Mouse (Mus musculus) limb, embryonic 12.5 days (tissue): Measurements from ENCODE around the gene Sec14l3. TPM values are rescaled to one million over a fixed set of nuclear protein-coding genes. Genes with fewer than 3 reads are reported as not detected.
A peak's percentile ranks its signal among the peaks of the same experiment; 100 is the strongest.
"Not testable (repeated sequence)": the region's sequence is repeated elsewhere in the genome, so short reads cannot be mapped to it uniquely, and the experiment has no call there.

Experiments used
- ATAC-seq: fragments of 200-750 bp; cut with Nextera tagmentation; 2 replicates; pipeline ENCODE4 v1.8.0; 2017; ENCODE audit warnings: low read depth, moderate TSS enrichment; ENCODE audit not compliant: insufficient number of reproducible peaks, insufficient read depth, low FRiP score, low TSS enrichment
- H3K27ac ChIP-seq: fragments of 300-500 bp; sonication (generic); 2 replicates; pipeline ENCODE4 v1.5.1; 2016; ENCODE audit warnings: mild to moderate bottlenecking, moderate library complexity
- H3K27me3 ChIP-seq: fragments of 300-500 bp; sonication (generic); 2 replicates; pipeline ENCODE4 v1.6.1; 2016; ENCODE audit warnings: mild to moderate bottlenecking, moderate library complexity
- H3K36me3 ChIP-seq: fragments of 300-500 bp; sonication (generic); 2 replicates; pipeline ENCODE4 v1.6.1; 2016; ENCODE audit warnings: mild to moderate bottlenecking, moderate library complexity
- H3K4me1 ChIP-seq: fragments of 300-500 bp; sonication (generic); replicated peaks from 2 replicates; pipeline ENCODE4 v1.6.1; 2016
- H3K4me2 ChIP-seq: fragments of 300-500 bp; sonication (generic); 2 replicates; pipeline ENCODE4 v1.6.1; 2016; ENCODE audit warnings: mild to moderate bottlenecking, moderate library complexity
- H3K4me3 ChIP-seq: fragments of 300-500 bp; sonication (generic); replicated peaks from 2 replicates; pipeline ENCODE4 v1.5.1; 2016; ENCODE audit warnings: mild to moderate bottlenecking
- H3K9ac ChIP-seq: fragments of 300-500 bp; sonication (generic); replicated peaks from 2 replicates; pipeline ENCODE4 v1.6.1; 2016; ENCODE audit warnings: mild to moderate bottlenecking, moderate library complexity
- H3K9me3 ChIP-seq: fragments of 300-500 bp; sonication (generic); 2 replicates; pipeline ENCODE4 v1.6.1; 2016; ENCODE audit warnings: mild to moderate bottlenecking, moderate library complexity
- WGBS: fragments of 180-500 bp; shearing (Covaris S2); methylation state at CpG from one replicate; pipeline ENCODE4 v1.1.7; 2016; 5-methylcytosine and 5-hydroxymethylcytosine counted together
- polyA plus RNA-seq: library from polyadenylated mRNA; unstranded; fragments of >200 nt; fragmentation: Nextera tagmentation; extraction: Ambion mirVana; gene quantifications from 2 replicates; pipeline ENCODE4 v1.2.1, GENCODE M21; 2016

Gene Sec14l3
- polyA plus RNA-seq, 1 experiment from 2014 or later: not detected

DNA sequence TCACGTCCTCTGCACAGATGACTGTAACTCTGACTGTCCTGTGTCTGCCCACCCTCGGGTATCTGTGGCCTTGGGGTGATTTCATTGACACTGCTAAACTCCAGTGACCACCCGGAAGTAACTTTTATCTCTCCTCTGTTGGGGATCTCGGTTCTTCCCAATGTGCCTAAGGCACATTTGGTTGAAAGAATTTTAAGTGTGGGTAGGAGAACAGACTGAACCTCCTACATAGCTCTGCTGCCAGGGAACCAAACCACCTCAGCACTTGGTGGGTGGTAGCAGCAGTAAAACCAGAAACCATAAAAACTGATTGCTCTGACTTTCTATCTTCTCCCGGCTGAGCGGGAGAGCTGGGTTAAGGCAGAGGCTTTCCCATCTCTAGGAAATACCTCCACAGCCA, 40.8 kb downstream of the Sec14l3 start:
- Histone ChIP-seq H3K36me3 (peaks cover 22% of the 10 kb centered on the region; the same call in 1 of the 2 replicates), H3K9me3 (no peaks in the 10 kb centered on the region), H3K4me1 (no peaks in the 10 kb centered on the region), H3K27me3 (no peaks in the 10 kb centered on the region), H3K4me2 (no peak overlapping the region), H3K9ac (no peak overlapping the region), H3K27ac (no peak overlapping the region), H3K4me3 (no peak overlapping the region)
- 32% methylated on average over 6 of the region's 6 CpGs for WGBS
- no peak for ATAC-seq

GRCm38 (mm10) chr11:4107901-4108300, 43.3 kb downstream of the Sec14l3 start:
- not testable (repeated sequence) for ATAC-seq, H3K9ac ChIP-seq, H3K9me3 ChIP-seq, H3K4me3 ChIP-seq, H3K27ac ChIP-seq, H3K27me3 ChIP-seq, H3K4me1 ChIP-seq, H3K4me2 ChIP-seq
- H3K36me3 ChIP-seq: peaks cover 30% of the 10 kb centered on the region; the same call in 1 of the 2 replicates
- 93% methylated on average over 6 of the region's 6 CpGs for WGBS

DNA sequence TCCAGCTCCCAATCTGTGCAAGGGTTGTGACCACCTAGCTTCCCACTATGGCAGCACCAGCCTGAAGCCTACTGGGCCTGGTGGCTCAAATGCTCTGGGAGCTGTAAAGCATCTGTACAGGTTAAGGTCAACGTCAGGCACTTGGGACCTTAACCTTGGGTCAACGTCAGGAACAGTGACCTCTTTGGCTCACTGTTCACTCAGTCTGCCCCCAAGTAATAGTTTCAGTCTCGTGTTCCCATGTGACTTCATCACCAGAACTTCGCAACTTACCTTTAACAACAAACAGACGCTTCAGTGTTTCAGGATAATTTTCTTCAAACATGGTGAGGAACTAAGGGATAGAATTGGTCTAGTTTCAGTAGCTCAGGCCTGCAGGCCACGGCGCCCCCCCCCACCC, 44.0 kb downstream of the Sec14l3 start:
- H3K4me3 ChIP-seq: no peak overlapping the region
- H3K4me1 ChIP-seq: no peaks in the 10 kb centered on the region
- no peaks in the 10 kb centered on the region for H3K9me3 ChIP-seq
- no peak overlapping the region for H3K4me2 ChIP-seq
- peaks cover 30% of the 10 kb centered on the region; the same call in 1 of the 2 replicates for H3K36me3 ChIP-seq
- no peak overlapping the region for H3K9ac ChIP-seq
- WGBS: 67% methylated on average over 7 of the region's 7 CpGs
- no peaks in the 10 kb centered on the region for H3K27me3 ChIP-seq
- no peak overlapping the region for H3K27ac ChIP-seq
- ATAC-seq: no peak

GRCm38 (mm10) chr11:4112033-4112432, 47.4 kb downstream of the Sec14l3 start:
- no peak overlapping the region for H3K4me2 ChIP-seq
- WGBS: 90% methylated on average over 4 of the region's 4 CpGs
- H3K4me3 ChIP-seq: no peak overlapping the region
- H3K9ac ChIP-seq: no peak overlapping the region
- no peaks in the 10 kb centered on the region for H3K9me3 ChIP-seq
- no peaks in the 10 kb centered on the region for H3K4me1 ChIP-seq
- H3K36me3 ChIP-seq: peaks cover 23% of the 10 kb centered on the region; the same call in 1 of the 2 replicates
- ATAC-seq: no peak
- peaks cover 11% of the 10 kb centered on the region for H3K27me3 ChIP-seq
- no peak overlapping the region for H3K27ac ChIP-seq

GRCm38 (mm10) chr11:4112861-4113260, 48.2 kb downstream of the Sec14l3 start:
- Histone ChIP-seq H3K4me1 (peaks cover 7% of the 10 kb centered on the region; the same call in 1 of the 2 replicates), H3K4me2 (no peak overlapping the region), H3K36me3 (peaks cover 23% of the 10 kb centered on the region; the same call in 1 of the 2 replicates), H3K4me3 (no peak overlapping the region), H3K27me3 (peaks cover 19% of the 10 kb centered on the region), H3K27ac (no peak overlapping the region), H3K9me3 (no peaks in the 10 kb centered on the region), H3K9ac (no peak overlapping the region)
- no peak for ATAC-seq
- WGBS: 62% methylated on average over 6 of the region's 6 CpGs

GRCm38 (mm10) chr11:4113496-4113895, 48.9 kb downstream of the Sec14l3 start:
- no peak overlapping the region for H3K27ac ChIP-seq
- WGBS: 86% methylated on average over 4 of the region's 4 CpGs
- peaks cover 10% of the 10 kb centered on the region; the same call in 1 of the 2 replicates for H3K4me1 ChIP-seq
- H3K9me3 ChIP-seq: no peaks in the 10 kb centered on the region
- peaks cover 21% of the 10 kb centered on the region; the same call in 1 of the 2 replicates for H3K36me3 ChIP-seq
- ATAC-seq: no peak
- H3K4me2 ChIP-seq: no peak overlapping the region
- peaks cover 26% of the 10 kb centered on the region for H3K27me3 ChIP-seq
- H3K9ac ChIP-seq: no peak overlapping the region
- H3K4me3 ChIP-seq: no peak overlapping the region

DNA sequence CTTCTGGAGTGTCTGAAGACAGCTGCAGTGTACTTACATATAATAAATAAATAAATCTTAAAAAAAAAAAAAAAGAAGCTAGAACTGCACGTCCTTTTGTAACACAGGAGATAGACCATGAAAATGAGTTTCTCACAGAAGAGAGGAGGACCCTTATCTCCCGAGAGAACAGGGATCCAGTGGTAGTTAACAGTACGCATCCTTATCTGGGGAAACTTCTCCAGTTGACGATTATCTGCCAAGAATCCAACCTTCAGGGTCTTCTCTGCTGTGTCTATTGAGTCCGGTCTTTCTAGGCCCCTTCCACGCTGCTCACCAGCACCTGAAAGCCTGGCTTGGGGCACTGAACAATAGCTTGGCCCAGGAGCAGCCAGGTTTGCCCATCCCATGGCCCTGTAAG, 49.3 kb downstream of the Sec14l3 start:
- Histone ChIP-seq H3K4me3 (no peak overlapping the region), H3K27me3 (peaks cover 30% of the 10 kb centered on the region), H3K4me2 (no peak overlapping the region), H3K4me1 (peaks cover 10% of the 10 kb centered on the region; the same call in 1 of the 2 replicates), H3K9ac (no peak overlapping the region), H3K27ac (no peak overlapping the region), H3K36me3 (peaks cover 16% of the 10 kb centered on the region; the same call in 1 of the 2 replicates), H3K9me3 (no peaks in the 10 kb centered on the region)
- 81% methylated on average over 6 of the region's 6 CpGs for WGBS
- no peak for ATAC-seq

DNA sequence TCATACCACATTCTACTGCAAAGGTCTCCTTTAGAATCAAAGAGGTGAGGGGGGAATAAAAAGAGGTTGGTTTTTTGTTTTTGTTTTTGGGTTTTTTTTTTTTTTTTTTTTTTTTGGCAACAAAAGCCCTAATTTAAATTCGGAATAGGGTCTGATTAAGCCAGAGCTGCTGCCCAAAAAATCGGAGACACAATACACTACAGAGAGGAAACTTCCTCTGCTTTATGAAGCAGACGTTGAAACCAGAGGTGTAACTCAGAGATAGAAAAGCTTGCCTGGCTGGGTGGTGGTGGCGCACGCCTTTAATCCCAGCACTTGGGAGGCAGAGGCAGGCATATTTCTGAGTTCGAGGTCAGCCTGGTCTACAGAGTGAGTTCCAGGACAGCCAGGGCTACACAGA, 49.9 kb downstream of the Sec14l3 start:
- H3K9ac ChIP-seq, H3K9me3 ChIP-seq, H3K4me3 ChIP-seq, H3K4me2 ChIP-seq, H3K27ac ChIP-seq, ATAC-seq: not testable (repeated sequence)
- peaks cover 36% of the 10 kb centered on the region for H3K27me3 ChIP-seq
- peaks cover 10% of the 10 kb centered on the region; the same call in 1 of the 2 replicates for H3K4me1 ChIP-seq
- H3K36me3 ChIP-seq: peaks cover 12% of the 10 kb centered on the region; the same call in 1 of the 2 replicates
- 84% methylated on average over 6 of the region's 6 CpGs for WGBS

DNA sequence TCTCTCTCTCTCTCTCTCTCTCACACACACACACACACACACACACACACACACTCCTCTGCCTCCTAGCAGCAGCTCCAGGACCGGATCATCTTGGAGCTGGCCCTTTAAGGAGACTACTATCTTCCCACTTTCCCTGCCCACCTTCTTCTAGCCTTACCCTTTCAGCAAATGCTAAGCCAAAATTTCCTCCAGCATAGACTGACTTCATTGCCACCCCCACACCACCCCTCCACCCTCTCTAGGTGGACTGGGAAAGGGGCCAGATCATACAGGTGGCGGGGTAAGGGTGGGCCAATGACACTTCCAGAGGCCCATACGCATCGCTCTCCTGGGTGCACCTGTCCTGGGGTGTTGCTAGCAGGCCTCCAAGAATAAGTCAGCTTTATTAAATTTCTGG, 50.8 kb downstream of the Sec14l3 start:
- no peak overlapping the region for H3K9ac ChIP-seq
- H3K9me3 ChIP-seq: no peaks in the 10 kb centered on the region
- peaks cover 10% of the 10 kb centered on the region; the same call in 1 of the 2 replicates for H3K4me1 ChIP-seq
- H3K4me2 ChIP-seq: no peak overlapping the region
- peaks cover 44% of the 10 kb centered on the region for H3K27me3 ChIP-seq
- peaks cover 8% of the 10 kb centered on the region; the same call in 1 of the 2 replicates for H3K36me3 ChIP-seq
- 91% methylated on average over 4 of the region's 4 CpGs for WGBS
- no peak overlapping the region for H3K27ac ChIP-seq
- ATAC-seq: no peak
- H3K4me3 ChIP-seq: no peak overlapping the region

DNA sequence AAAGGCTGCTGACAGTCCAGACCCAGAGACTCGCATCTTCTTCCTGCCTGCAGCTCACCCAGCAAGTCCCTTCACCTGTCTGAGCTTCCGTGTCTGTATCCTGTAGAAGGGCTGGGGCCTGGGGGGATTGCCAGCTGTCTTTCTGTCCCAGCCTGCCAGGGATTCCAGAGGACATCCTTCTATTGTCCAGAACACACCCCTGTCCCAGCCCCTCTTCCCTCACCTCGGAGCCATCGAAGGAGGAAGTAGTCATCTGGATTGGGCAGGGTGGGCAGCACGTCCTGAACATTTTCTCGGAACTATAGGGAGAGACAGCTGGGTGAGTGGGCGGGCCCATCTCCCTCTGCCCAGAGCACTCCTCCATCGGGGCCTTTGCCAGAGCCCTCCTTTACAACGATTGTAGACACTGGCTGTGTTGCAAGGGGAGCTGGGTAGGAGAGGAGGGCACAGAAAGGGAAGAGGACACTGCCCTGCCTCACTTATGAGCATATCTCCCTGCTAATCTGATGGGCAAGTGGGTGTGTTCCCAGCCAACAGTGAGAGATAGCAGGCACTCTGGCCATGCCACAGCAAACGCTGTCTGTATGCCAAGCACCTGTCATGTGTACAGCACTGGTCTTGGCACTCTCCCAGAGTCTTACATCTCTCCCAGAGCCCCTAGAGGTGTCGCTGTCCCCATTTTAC, 52.0 kb downstream of the Sec14l3 start:
- Histone ChIP-seq H3K4me3 (no peak overlapping the region), H3K9me3 (no peaks in the 10 kb centered on the region), H3K4me1 (peaks cover 10% of the 10 kb centered on the region; the same call in 1 of the 2 replicates), H3K27me3 (peaks cover 49% of the 10 kb centered on the region), H3K27ac (no peak overlapping the region), H3K36me3 (no peaks in the 10 kb centered on the region), H3K9ac (no peak overlapping the region; the same call in 1 of the 2 replicates), H3K4me2 (no peak overlapping the region)
- 56% methylated on average over 11 of the region's 11 CpGs for WGBS
- ATAC-seq: no peak

DNA sequence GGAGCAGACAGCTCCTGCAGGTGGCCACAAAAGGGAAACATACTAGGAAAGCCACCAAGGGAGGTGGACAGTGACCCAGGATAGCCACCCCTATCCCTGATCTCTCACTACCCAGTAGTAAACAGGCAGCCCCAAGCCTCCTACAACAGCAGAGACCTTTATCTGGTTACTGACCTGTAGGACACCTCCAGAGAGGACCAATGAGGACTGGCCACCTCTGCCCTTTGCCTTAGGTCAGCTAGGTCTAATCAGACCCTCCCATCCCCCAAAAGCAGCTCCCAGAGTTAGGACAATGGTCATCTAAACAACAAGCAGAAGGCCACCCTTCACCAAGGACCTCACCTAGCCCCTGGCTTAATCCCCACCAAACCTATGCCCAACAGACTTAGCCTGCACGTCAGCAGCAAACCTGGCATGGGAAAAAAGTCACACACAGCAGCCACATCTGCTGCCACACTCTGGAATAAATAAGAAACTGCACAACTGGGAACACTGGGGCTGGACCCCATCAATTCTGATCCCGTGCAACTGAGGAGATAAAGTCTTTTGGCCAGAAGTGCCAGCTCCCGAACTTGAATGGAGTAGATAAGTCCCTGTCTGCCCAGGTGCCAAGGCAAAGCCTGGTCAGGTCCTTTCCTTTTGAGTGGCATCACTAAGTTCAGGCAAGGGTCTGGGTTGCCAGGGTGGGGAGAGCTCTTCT, 52.9 kb downstream of the Sec14l3 start:
- WGBS: 34% methylated on average over 3 of the region's 3 CpGs
- H3K27ac ChIP-seq: no peak overlapping the region
- peak overlapping the region; percentile 62 for H3K4me3 ChIP-seq
- peaks cover 49% of the 10 kb centered on the region for H3K27me3 ChIP-seq
- no peak for ATAC-seq
- peak overlapping the region; percentile 83 for H3K9ac ChIP-seq
- H3K4me2 ChIP-seq: peak overlapping the region; percentile 92
- H3K9me3 ChIP-seq: no peaks in the 10 kb centered on the region
- no peaks in the 10 kb centered on the region for H3K36me3 ChIP-seq
- H3K4me1 ChIP-seq: peaks cover 10% of the 10 kb centered on the region; the same call in 1 of the 2 replicates
